Mouse (Mus musculus): ENCODE data around the gene Cep68.

Gene Cep68

GRCm38 (mm10) chr11:20249296-20250110 is at the start of gene Cep68:
Gene Cep68, minus strand, starts transcription at chr11:20249429.
- WGBS: under 1% methylated on average over 59 of the region's 59 CpGs

DNA sequence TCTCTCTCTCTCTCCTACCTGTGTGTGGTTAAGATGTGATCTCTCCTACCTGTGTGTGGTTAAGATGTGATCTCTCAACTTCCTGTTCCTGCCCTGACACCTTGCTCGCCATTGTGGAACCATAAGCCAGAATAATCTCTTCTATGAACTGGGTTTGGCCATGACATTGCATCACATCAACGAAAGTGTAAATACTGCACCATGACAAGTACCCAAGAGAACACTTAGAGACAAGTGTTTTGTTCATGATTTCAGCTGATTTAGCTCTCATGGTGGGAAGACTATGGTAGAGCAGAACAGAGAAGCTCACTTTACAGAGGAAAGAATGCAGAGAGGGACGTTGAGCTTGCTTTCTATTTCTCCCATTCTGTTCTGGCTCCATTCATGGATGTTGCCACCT is 35.2 kb upstream of the Cep68 start:
- 85% methylated on average over 3 of the region's 3 CpGs for WGBS

DNA sequence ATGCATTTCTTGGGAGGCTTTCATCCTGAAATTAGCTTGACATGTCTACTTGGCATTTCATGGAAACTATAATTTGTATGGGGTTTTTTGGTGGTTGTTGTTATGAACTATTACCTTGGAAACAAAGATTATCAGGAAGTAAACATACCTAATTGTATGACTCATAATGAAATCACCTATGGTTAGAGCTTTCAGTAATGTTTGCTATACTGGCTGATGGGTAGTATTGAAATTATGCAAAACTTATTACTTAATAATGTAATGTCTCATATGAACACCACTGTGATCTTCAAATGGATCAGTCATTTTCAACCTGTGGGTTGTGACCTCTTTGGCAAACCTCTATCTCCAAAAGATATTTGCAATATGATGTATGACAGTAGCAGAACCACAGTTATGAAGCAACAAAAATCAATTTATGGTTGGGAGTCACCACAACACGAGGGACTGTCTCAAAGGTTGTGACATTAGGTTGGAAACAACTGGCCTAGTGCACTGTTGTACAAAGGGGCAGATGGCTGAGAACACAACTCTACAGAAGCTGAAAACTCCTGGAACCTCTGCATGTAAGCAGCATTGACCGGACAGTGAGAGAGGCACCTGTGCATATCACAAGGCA is 33.5 kb upstream of the Cep68 start:
- 90% methylated on average over 2 of the region's 2 CpGs for whole genome bisulfite sequencing

DNA sequence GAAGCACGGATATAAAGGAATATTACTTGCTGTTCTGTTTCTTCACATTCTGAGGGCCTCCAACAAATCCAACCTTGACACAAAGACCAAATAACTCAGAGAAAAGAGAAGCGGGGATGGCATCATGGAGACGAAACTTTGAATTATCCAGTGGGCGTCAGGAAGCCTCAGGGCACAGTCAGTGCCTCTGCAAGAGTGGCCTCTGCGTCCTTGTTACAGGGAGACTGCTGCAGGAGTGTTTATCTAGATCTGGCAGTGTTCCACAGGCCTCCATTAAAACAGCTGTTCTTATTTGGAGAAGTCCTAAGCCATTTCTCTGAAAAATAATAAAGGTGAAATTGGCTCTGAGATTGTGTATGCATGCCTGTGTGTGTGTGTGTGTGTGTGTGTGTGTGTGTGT is 31.8 kb upstream of the Cep68 start:
- 80% methylated on average over 5 of the region's 5 CpGs for WGBS

DNA sequence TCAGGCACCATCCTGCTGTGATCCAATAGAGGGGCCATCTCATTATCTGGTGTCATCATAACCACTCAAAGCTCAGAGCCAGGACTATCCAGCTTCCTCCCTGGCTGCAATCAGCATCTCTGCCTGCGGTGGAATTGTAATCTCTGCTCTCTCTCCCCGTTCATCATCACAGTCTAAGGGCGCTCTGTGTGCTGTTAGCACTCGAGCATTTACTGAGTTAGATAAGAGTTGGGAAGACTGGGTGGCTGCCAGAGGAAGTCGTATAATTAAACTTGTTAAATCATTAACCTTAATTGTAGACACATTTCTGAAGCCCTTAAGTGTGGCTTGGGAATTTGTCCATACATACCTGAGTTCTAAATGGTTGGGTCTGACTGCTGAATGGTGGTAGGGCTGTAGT is 29.5 kb upstream of the Cep68 start:
- 73% methylated on average over 5 of the region's 5 CpGs for WGBS

DNA sequence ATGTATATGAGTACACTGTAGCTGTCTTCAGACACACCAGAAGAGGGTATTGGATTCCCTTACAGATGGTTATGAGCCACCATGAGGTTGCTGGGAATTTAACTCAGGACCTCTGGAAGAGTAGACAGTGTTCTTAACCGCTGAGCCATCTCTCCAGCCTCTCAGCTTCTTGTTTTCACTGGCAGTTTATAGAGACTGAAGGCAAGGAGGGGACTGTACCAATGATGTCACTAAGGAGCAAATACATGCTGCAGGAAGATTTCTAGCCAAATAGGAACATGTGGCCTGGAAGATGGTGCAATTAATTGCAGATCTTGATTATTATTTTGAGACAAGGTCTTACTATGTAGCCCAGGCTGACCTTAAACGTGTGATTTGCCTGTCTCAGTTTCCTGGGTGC is 27.9 kb upstream of the Cep68 start:
- 87% methylated on average over 2 of the region's 2 CpGs for WGBS

GRCm38 (mm10) chr11:20275974-20276373 is 26.7 kb upstream of the Cep68 start:
- WGBS: 76% methylated on average over 2 of the region's 2 CpGs

DNA sequence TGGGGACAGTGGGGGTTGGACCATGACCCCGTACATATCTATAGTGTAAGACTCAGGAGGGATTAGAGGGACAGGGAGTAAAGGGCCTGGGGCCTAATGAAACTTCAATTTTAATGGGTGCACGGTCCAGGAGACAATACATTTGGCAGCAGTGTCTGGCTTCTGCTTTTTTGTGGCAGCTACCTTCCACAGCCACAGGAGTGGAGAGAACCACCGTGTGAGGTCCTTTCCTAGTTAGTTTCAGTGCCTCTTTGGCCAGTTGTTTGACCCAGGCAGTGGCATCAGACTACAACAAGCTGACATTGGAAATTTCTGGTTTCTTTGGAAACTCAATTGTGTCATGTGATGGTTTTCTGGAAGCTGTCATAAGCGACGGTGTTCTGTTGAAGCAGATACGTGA is 20.7 kb upstream of the Cep68 start:
- WGBS: 83% methylated on average over 6 of the region's 6 CpGs

- WGBS: 61% methylated on average over 8 of the region's 8 CpGs
Observed at GRCm38 (mm10) chr11:20262628-20263380, 13.6 kb upstream of the Cep68 start.

GRCm38 (mm10) chr11:20254791-20255190 is 5.6 kb upstream of the Cep68 start:
- WGBS: 68% methylated on average over 4 of the region's 4 CpGs

DNA sequence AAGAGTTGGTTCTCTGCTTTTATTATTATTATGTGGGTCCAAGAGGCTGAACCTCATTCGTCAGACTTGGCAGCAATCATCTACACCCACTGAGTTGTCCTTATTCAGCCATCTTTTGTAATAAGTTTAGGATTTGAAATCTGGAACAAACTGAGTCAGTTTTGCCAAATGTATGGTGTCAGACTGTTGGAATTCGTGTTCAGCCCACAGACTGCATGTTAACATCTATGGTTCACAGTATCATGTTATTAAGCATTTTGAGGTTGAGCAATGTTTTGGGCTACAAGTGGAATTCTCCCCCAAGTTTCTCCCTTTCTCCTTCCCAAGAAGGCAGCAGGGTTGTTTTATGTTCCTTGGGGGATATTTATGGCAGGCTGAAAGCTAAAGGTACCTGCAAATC is 3.9 kb upstream of the Cep68 start:
- WGBS: 35% methylated on average over 2 of the region's 2 CpGs

GRCm38 (mm10) chr11:20250476-20251178 is 1.4 kb upstream of the Cep68 start:
- 92% methylated on average over 6 of the region's 6 CpGs for WGBS

GRCm38 (mm10) chr11:20248840-20249239 is 389 bp downstream of the Cep68 start:
- under 1% methylated on average over 38 of the region's 39 CpGs for WGBS

DNA sequence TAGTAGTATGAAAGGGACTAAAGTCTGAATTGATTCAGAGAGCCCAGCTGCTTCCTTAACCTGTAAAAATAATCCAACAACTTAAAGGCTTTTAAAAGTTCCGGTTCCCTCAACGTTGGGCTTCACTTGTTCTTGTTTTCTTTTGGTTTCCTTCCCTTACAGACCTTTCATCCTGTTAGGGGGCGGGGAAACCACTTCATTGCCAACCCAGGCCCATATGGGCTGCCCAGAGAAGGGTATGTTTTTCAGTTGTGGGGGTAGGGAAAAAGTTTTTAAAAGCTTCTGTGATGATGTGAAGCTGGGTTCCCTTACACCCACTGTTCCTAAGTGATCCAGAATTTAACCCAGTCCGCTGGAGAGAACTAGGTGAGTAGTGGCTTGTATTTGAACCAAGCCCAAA is 952 bp downstream of the Cep68 start:
- 26% methylated on average over 4 of the region's 4 CpGs for WGBS

DNA sequence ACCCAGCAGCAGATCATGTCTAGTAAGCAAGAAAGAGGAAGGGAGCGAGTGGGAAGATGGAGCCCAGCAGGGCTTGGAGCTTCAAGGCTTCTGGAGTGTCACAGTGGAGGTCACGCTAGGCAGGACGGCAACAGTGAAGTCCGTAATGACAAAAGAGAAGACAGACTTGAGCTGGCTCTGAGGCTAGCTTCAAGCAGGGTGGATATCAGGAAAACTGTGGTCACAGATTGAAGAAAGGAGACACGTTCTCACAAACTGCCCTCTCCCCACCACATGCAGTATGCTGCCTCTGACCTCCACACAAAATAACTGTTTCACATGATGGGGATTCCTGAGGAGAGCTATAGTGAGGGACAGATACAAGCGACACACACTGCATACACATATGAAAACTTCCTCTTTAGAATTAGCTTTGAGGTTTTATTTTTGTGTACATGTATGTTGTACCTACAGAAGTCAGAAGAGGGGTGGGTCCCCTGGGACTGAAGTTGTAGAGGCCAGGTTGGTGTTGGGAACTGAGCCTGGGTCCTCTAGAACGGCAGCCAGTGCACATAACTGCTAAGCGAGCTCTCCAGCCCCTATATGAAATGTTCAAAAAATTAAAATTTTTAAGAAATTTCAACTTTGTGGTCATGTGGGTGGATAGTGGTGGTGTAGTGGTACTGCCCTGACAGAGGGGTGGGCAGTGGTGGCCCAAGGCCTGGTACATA is 1.9 kb downstream of the Cep68 start:
- WGBS: 70% methylated on average over 8 of the region's 8 CpGs

- WGBS: 19% methylated on average over 1 of the region's 1 CpGs
Observed at GRCm38 (mm10) chr11:20246616-20247015, 2.6 kb downstream of the Cep68 start.

- 55% methylated on average over 6 of the region's 6 CpGs for WGBS
Observed at GRCm38 (mm10) chr11:20245316-20245715, 3.9 kb downstream of the Cep68 start.

- 69% methylated on average over 16 of the region's 16 CpGs for WGBS
Observed at GRCm38 (mm10) chr11:20244336-20245290, 4.6 kb downstream of the Cep68 start.

- 44% methylated on average over 9 of the region's 9 CpGs for WGBS
Observed at GRCm38 (mm10) chr11:20243214-20243913, 5.9 kb downstream of the Cep68 start.

Data from cerebral cortex, adult 2 months (tissue).